Mouse (Mus musculus): ENCODE measurements around the gene Sp100. TPM values are rescaled to one million over a fixed set of nuclear protein-coding genes. Genes with fewer than 3 reads are reported as not detected.

Gene Sp100
- polyA plus RNA-seq, 1 experiment from 2014 or later: 2.6 TPM

GRCm38 (mm10) chr1:85736355-85737184 lies 86.8 kb downstream of the Sp100 start:
- Histone ChIP-seq H3K27me3 (replicated peaks) (no peaks in the 10 kb centered on the region), H3K9me3 (no peaks in the 10 kb centered on the region), H3K36me3 (no peaks in the 10 kb centered on the region), H3K27ac (no peak overlapping the region), H3K4me3 (replicated peaks) (peak overlapping the region; percentile 28), H3K9ac (0 out of 2 replicates have a peak overlapping the region, but pooled peaks have one; percentile 33), H3K4me2 (replicated peaks) (peak overlapping the region; percentile 58), H3K4me1 (replicated peaks) (no peaks in the 10 kb centered on the region)
- 30% methylated on average over 18 of the region's 18 CpGs for WGBS
- peak; percentile 84 for ATAC-seq

- ATAC-seq: no peak
- no peaks in the 10 kb centered on the region for H3K9me3 ChIP-seq
- H3K27me3 ChIP-seq (replicated peaks): no peaks in the 10 kb centered on the region
- no peak overlapping the region for H3K4me3 ChIP-seq (replicated peaks)
- no peak overlapping the region for H3K4me2 ChIP-seq (replicated peaks)
- WGBS: 92% methylated on average over 4 of the region's 4 CpGs
- H3K36me3 ChIP-seq: no peaks in the 10 kb centered on the region
- no peak overlapping the region for H3K27ac ChIP-seq
- no peak overlapping the region for H3K9ac ChIP-seq
- no peaks in the 10 kb centered on the region for H3K4me1 ChIP-seq (replicated peaks)
Observed at GRCm38 (mm10) chr1:85739000-85739399, 89.2 kb downstream of the Sp100 start.

GRCm38 (mm10) chr1:85739819-85740218 lies 90.0 kb downstream of the Sp100 start:
- H3K4me3 ChIP-seq (replicated peaks): no peak overlapping the region
- no peak overlapping the region for H3K27ac ChIP-seq
- H3K9me3 ChIP-seq: no peaks in the 10 kb centered on the region
- H3K9ac ChIP-seq: no peak overlapping the region
- no peak for ATAC-seq
- H3K4me1 ChIP-seq (replicated peaks): no peaks in the 10 kb centered on the region
- H3K36me3 ChIP-seq: no peaks in the 10 kb centered on the region
- H3K4me2 ChIP-seq (replicated peaks): no peak overlapping the region
- H3K27me3 ChIP-seq (replicated peaks): no peaks in the 10 kb centered on the region

GRCm38 (mm10) chr1:85740923-85741322 lies 91.1 kb downstream of the Sp100 start:
- WGBS: 72% methylated on average over 6 of the region's 6 CpGs
- H3K9ac ChIP-seq: no peak overlapping the region
- no peaks in the 10 kb centered on the region for H3K36me3 ChIP-seq
- H3K4me3 ChIP-seq (replicated peaks): no peak overlapping the region
- no peak overlapping the region for H3K4me2 ChIP-seq (replicated peaks)
- no peaks in the 10 kb centered on the region for H3K27me3 ChIP-seq (replicated peaks)
- H3K9me3 ChIP-seq: no peaks in the 10 kb centered on the region
- no peak overlapping the region for H3K27ac ChIP-seq
- no peaks in the 10 kb centered on the region for H3K4me1 ChIP-seq (replicated peaks)
- no peak for ATAC-seq

GRCm38 (mm10) chr1:85742333-85742732 lies 92.5 kb downstream of the Sp100 start:
- Histone ChIP-seq H3K9me3 (no peaks in the 10 kb centered on the region), H3K9ac (no peak overlapping the region), H3K27me3 (replicated peaks) (no peaks in the 10 kb centered on the region), H3K36me3 (no peaks in the 10 kb centered on the region), H3K4me2 (replicated peaks) (no peak overlapping the region), H3K4me1 (replicated peaks) (no peaks in the 10 kb centered on the region), H3K27ac (no peak overlapping the region), H3K4me3 (replicated peaks) (no peak overlapping the region)
- no peak for ATAC-seq
- WGBS: 69% methylated on average over 5 of the region's 5 CpGs

- H3K27ac ChIP-seq: 0 out of 2 replicates have a peak overlapping the region, but pooled peaks have one; percentile 1
- H3K9ac ChIP-seq: no peak overlapping the region
- H3K27me3 ChIP-seq (replicated peaks): no peaks in the 10 kb centered on the region
- no peak overlapping the region for H3K4me3 ChIP-seq (replicated peaks)
- WGBS: 25% methylated on average over 2 of the region's 2 CpGs
- H3K36me3 ChIP-seq: no peaks in the 10 kb centered on the region
- H3K4me1 ChIP-seq (replicated peaks): no peaks in the 10 kb centered on the region
- no peak for ATAC-seq
- H3K4me2 ChIP-seq (replicated peaks): no peak overlapping the region
- H3K9me3 ChIP-seq: no peaks in the 10 kb centered on the region
Observed at GRCm38 (mm10) chr1:85742916-85743505, 93.2 kb downstream of the Sp100 start.

GRCm38 (mm10) chr1:85744539-85744938 lies 94.8 kb downstream of the Sp100 start:
- H3K9me3 ChIP-seq: no peaks in the 10 kb centered on the region
- no peaks in the 10 kb centered on the region for H3K4me1 ChIP-seq (replicated peaks)
- H3K4me2 ChIP-seq (replicated peaks): no peak overlapping the region
- H3K4me3 ChIP-seq (replicated peaks): no peak overlapping the region
- H3K27ac ChIP-seq: no peak overlapping the region
- no peaks in the 10 kb centered on the region for H3K27me3 ChIP-seq (replicated peaks)
- ATAC-seq: no peak
- H3K9ac ChIP-seq: no peak overlapping the region
- WGBS: 83% methylated on average over 3 of the region's 3 CpGs
- no peaks in the 10 kb centered on the region for H3K36me3 ChIP-seq

- Histone ChIP-seq H3K27ac (no peak overlapping the region), H3K4me1 (replicated peaks) (no peaks in the 10 kb centered on the region), H3K36me3 (no peaks in the 10 kb centered on the region), H3K4me2 (replicated peaks) (no peak overlapping the region), H3K27me3 (replicated peaks) (no peaks in the 10 kb centered on the region), H3K9me3 (no peaks in the 10 kb centered on the region), H3K4me3 (replicated peaks) (no peak overlapping the region), H3K9ac (no peak overlapping the region)
- ATAC-seq: no peak
- WGBS: 78% methylated on average over 5 of the region's 5 CpGs
Observed at GRCm38 (mm10) chr1:85746511-85746910, 96.7 kb downstream of the Sp100 start.

- Histone ChIP-seq H3K27ac (no peak overlapping the region), H3K27me3 (replicated peaks) (no peaks in the 10 kb centered on the region), H3K9me3 (no peaks in the 10 kb centered on the region), H3K4me2 (replicated peaks) (no peak overlapping the region), H3K36me3 (no peaks in the 10 kb centered on the region), H3K4me3 (replicated peaks) (no peak overlapping the region), H3K9ac (no peak overlapping the region), H3K4me1 (replicated peaks) (no peaks in the 10 kb centered on the region)
- 85% methylated on average over 2 of the region's 2 CpGs for WGBS
- no peak for ATAC-seq
Observed at GRCm38 (mm10) chr1:85749829-85750228, 100.0 kb downstream of the Sp100 start.

- H3K27ac ChIP-seq: no peak overlapping the region
- H3K9ac ChIP-seq: no peak overlapping the region
- ATAC-seq: no peak
- H3K4me1 ChIP-seq (replicated peaks): no peaks in the 10 kb centered on the region
- no peaks in the 10 kb centered on the region for H3K27me3 ChIP-seq (replicated peaks)
- WGBS: 82% methylated on average over 4 of the region's 4 CpGs
- H3K9me3 ChIP-seq: no peaks in the 10 kb centered on the region
- no peak overlapping the region for H3K4me3 ChIP-seq (replicated peaks)
- no peaks in the 10 kb centered on the region for H3K36me3 ChIP-seq
- no peak overlapping the region for H3K4me2 ChIP-seq (replicated peaks)
Observed at GRCm38 (mm10) chr1:85750650-85751049, 100.9 kb downstream of the Sp100 start.

GRCm38 (mm10) chr1:85751494-85751893 lies 101.7 kb downstream of the Sp100 start:
- Histone ChIP-seq H3K4me3 (replicated peaks) (no peak overlapping the region), H3K9ac (no peak overlapping the region), H3K4me1 (replicated peaks) (no peaks in the 10 kb centered on the region), H3K4me2 (replicated peaks) (no peak overlapping the region), H3K36me3 (no peaks in the 10 kb centered on the region), H3K27me3 (replicated peaks) (no peaks in the 10 kb centered on the region), H3K9me3 (no peaks in the 10 kb centered on the region), H3K27ac (no peak overlapping the region)
- ATAC-seq: no peak
- 56% methylated on average over 6 of the region's 6 CpGs for WGBS

GRCm38 (mm10) chr1:85751932-85752680 lies 102.3 kb downstream of the Sp100 start:
- Histone ChIP-seq H3K9ac (no peak overlapping the region), H3K4me3 (replicated peaks) (no peak overlapping the region), H3K4me2 (replicated peaks) (no peak overlapping the region), H3K9me3 (no peaks in the 10 kb centered on the region), H3K27ac (no peak overlapping the region), H3K36me3 (no peaks in the 10 kb centered on the region), H3K4me1 (replicated peaks) (no peaks in the 10 kb centered on the region), H3K27me3 (replicated peaks) (no peaks in the 10 kb centered on the region)
- 79% methylated on average over 11 of the region's 11 CpGs for WGBS
- no peak for ATAC-seq

Data from intestine, embryonic 15.5 days (tissue).